Mouse (Mus musculus): ENCODE data around the gene Rhox4f. TPM values are rescaled to one million over a fixed set of nuclear protein-coding genes. Genes with fewer than 3 reads are reported as not detected.
"Not testable (repeated sequence)": the region's sequence is repeated elsewhere in the genome, so short reads cannot be mapped to it uniquely, and the experiment has no call there.

Gene Rhox4f
- total RNA-seq (2021), result not detected
- long read RNA-seq, experiment 1, result 0 reads
- long read RNA-seq, experiment 2, result 0 reads

GRCm38 (mm10) chrX:37607604-37608003, at the start of gene Rhox4f:
Rhox4f (minus strand) TSS chrX:37607704.
- H3K4me3 ChIP-seq; H3K27ac ChIP-seq; DNase-seq; intact Hi-C loops (cut with DNase I): not testable (repeated sequence)

- H3K4me3 ChIP-seq; DNase-seq; intact Hi-C loops (cut with DNase I); H3K27ac ChIP-seq: not testable (repeated sequence)
These were observed 43.7 kb upstream of the Rhox4f start, which contains the start of gene Rhox4g for GRCm38 (mm10) chrX:37651227-37651626. Rhox4g (minus strand) TSS chrX:37651327.

GRCm38 (mm10) chrX:37643370-37643769, 35.9 kb upstream of the Rhox4f start, which contains the start of gene Rhox2g:
Rhox2g (minus strand) TSS chrX:37643470.
- H3K4me3 ChIP-seq, DNase-seq: not testable (repeated sequence)

GRCm38 (mm10) chrX:37628512-37628911, 21.0 kb upstream of the Rhox4f start, which contains the start of gene Rhox3g:
Rhox3g (minus strand) TSS chrX:37628612.
- H3K4me3 ChIP-seq; DNase-seq; H3K27ac ChIP-seq; intact Hi-C loops (cut with DNase I): not testable (repeated sequence)

More at GRCm38 (mm10) chrX:37643370-37643769, 35.9 kb upstream of the Rhox4f start, which contains the start of gene Rhox2g:
- not testable (repeated sequence) for H3K27ac ChIP-seq
- intact Hi-C loops (cut with DNase I), result loop anchor here (5.0 kb wide), 1 partner anchor 151 kb away; the partner anchor contains the start of gene Rhox2d

- H3K4me3 ChIP-seq; intact Hi-C loops (cut with DNase I): not testable (repeated sequence)
These were observed 26.8 kb downstream of the Rhox4f start, which contains the start of gene Rhox3f for GRCm38 (mm10) chrX:37580692-37581091. Rhox3f (plus strand) TSS chrX:37580992.

GRCm38 (mm10) chrX:37572638-37573037, 34.9 kb downstream of the Rhox4f start:
- H3K27ac ChIP-seq; DNase-seq; intact Hi-C loops (cut with DNase I): not testable (repeated sequence)

More at GRCm38 (mm10) chrX:37580692-37581091, 26.8 kb downstream of the Rhox4f start, which contains the start of gene Rhox3f:
- H3K27ac ChIP-seq, result peak within 1 kb of the TSS; percentile 54
- not testable (repeated sequence) for DNase-seq

GRCm38 (mm10) chrX:37571105-37571504, 36.4 kb downstream of the Rhox4f start, which contains the start of gene Rhox2f:
Rhox2f (plus strand) TSS chrX:37571405.
- DNase-seq; intact Hi-C loops (cut with DNase I); H3K27ac ChIP-seq; H3K4me3 ChIP-seq: not testable (repeated sequence)

More at GRCm38 (mm10) chrX:37572638-37573037, 34.9 kb downstream of the Rhox4f start:
- H3K4me3 ChIP-seq, result not testable (repeated sequence)

- DNase-seq; intact Hi-C loops (cut with DNase I); H3K27ac ChIP-seq; H3K4me3 ChIP-seq: not testable (repeated sequence)
These were observed 50.4 kb downstream of the Rhox4f start, which contains the start of gene Rhox4e for GRCm38 (mm10) chrX:37557112-37557511. Rhox4e (plus strand) TSS chrX:37557412.

Other genes starting within 250 kb of the Rhox4f start
- gene Rhox3a2, start 227.7 kb downstream of the Rhox4f start, total RNA-seq (2021), result not detected
- not detected for gene Rhox4a2, start 216.9 kb downstream of the Rhox4f start, total RNA-seq (2021)
- not detected for gene Rhox2b, start 195.6 kb downstream of the Rhox4f start, total RNA-seq (2021)
- not detected for gene Rhox4b, start 175.2 kb downstream of the Rhox4f start, total RNA-seq (2021)
- not detected for gene Rhox2c, start 154.0 kb downstream of the Rhox4f start, total RNA-seq (2021)
- not detected for gene Rhox3c, start 149.1 kb downstream of the Rhox4f start, total RNA-seq (2021)
- not detected for gene Rhox4c, start 127.4 kb downstream of the Rhox4f start, total RNA-seq (2021)
- gene Rhox2d, start 114.3 kb downstream of the Rhox4f start, total RNA-seq (2021), result not detected
- gene Rhox4d, start 93.3 kb downstream of the Rhox4f start, total RNA-seq (2021), result not detected
- not detected for gene Rhox2e, start 77.3 kb downstream of the Rhox4f start, total RNA-seq (2021)
- not detected for gene Rhox3e, start 65.7 kb downstream of the Rhox4f start, total RNA-seq (2021)
- gene Rhox4e, start 50.3 kb downstream of the Rhox4f start, total RNA-seq (2021), result not detected
- not detected for gene Rhox2f, start 36.3 kb downstream of the Rhox4f start, total RNA-seq (2021)
- not detected for gene Rhox3f, start 26.7 kb downstream of the Rhox4f start, total RNA-seq (2021)
- not detected for gene Rhox3g, start 20.9 kb upstream of the Rhox4f start, total RNA-seq (2021)
- gene Rhox2g, start 35.8 kb upstream of the Rhox4f start, total RNA-seq (2021), result not detected
- gene Rhox4g, start 43.6 kb upstream of the Rhox4f start, total RNA-seq (2021), result not detected
- not detected for gene Rhox3h, start 61.1 kb upstream of the Rhox4f start, total RNA-seq (2021)
- gene Rhox2h, start 65.6 kb upstream of the Rhox4f start, total RNA-seq (2021), result not detected
- not detected for gene Rhox5, start 197.1 kb upstream of the Rhox4f start, total RNA-seq (2021)
- not detected for gene Rhox6, start 219.2 kb upstream of the Rhox4f start, total RNA-seq (2021)
- gene Rhox7a, start 224.0 kb upstream of the Rhox4f start, total RNA-seq (2021), result not detected